Mouse (Mus musculus) lung, postnatal 0 days (tissue): Measurements from ENCODE around the gene Vps13c.

Source experiments
- CTCF ChIP-seq: IDR thresholded peaks from 2 replicates; pipeline ENCODE4 v1.5.1; 2016; ENCODE audit warnings: antibody characterized with exemption, mild to moderate bottlenecking
- EP300 ChIP-seq: IDR thresholded peaks from 2 replicates; pipeline ENCODE4 v1.6.1; 2016; ENCODE audit warnings: antibody characterized with exemption, mild to moderate bottlenecking, control low read depth

GRCm38 (mm10) chr9:67792405-67792804 is 47.8 kb upstream of the Vps13c start:
- no peak for TF ChIP-seq CTCF
- no peak for TF ChIP-seq EP300
